Mouse (Mus musculus) embryo, embryonic 11 days (tissue): ENCODE measurements around the gene Psmd14.
A peak's percentile ranks its signal among the peaks of the same experiment; 100 is the strongest.

Experiments used
- DNase-seq: peaks from one replicate; pipeline ENCODE4 v3.0.0-alpha.2; 2015

Gene Psmd14

DNA sequence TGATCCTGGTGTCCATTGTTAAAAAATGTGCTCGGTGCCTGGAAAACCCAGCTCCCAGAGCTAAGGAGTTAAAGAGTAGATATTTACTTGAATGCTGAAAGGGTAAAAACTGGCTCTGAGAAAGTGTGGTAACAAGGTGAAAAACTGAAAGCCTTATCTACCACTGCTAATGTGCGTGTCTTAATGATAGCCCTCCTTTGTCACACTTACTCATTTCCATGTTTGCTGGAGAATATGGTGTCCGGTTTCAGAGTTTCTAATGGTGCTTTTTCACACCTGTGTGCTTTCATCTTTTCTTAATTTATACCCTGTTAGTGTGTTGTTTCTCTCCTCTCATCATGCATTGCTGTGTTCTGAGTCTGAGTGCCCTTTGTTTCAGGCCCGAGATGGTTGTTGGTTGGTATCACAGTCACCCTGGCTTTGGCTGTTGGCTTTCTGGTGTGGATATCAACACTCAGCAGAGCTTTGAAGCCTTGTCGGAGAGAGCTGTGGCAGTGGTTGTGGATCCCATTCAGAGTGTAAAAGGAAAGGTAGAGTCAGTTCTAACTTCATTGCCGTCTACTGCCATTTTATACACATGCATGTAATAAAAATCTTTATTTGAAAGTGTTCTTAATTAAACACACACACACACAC is 53.1 kb downstream of the Psmd14 start:
- DNase-seq = no peak

GRCm38 (mm10) chr2:61765526-61765925 is 54.0 kb downstream of the Psmd14 start:
- DNase-seq = no peak

GRCm38 (mm10) chr2:61780794-61781193 is 69.3 kb downstream of the Psmd14 start:
- no peak for DNase-seq

GRCm38 (mm10) chr2:61794960-61795359 is 83.5 kb downstream of the Psmd14 start:
- DNase-seq = no peak

DNA sequence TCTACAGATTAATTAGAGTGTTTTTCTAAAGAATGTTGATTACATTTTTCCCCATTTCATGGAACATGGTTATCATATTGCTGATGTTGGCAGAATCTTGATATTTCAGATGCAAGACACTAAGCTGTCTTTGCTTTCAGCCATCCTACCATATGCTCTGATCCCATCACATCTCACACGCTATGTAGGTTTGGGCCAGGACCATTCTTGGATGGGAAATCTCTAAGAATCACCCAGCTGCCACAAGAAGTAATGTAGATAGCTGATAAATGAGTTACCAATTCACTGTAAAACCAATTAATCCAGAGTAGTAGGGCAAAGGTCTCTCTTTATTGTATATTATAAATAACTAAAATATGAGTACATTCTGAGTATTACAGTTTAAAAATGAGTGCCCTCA is 86.6 kb downstream of the Psmd14 start:
- no peak for DNase-seq

GRCm38 (mm10) chr2:61802656-61803251 is 91.3 kb downstream of the Psmd14 start, which contains the start of gene Tbr1:
Gene Tbr1 (plus strand): TSS chr2:61802930.
- DNase-seq = peak; percentile 59

DNA sequence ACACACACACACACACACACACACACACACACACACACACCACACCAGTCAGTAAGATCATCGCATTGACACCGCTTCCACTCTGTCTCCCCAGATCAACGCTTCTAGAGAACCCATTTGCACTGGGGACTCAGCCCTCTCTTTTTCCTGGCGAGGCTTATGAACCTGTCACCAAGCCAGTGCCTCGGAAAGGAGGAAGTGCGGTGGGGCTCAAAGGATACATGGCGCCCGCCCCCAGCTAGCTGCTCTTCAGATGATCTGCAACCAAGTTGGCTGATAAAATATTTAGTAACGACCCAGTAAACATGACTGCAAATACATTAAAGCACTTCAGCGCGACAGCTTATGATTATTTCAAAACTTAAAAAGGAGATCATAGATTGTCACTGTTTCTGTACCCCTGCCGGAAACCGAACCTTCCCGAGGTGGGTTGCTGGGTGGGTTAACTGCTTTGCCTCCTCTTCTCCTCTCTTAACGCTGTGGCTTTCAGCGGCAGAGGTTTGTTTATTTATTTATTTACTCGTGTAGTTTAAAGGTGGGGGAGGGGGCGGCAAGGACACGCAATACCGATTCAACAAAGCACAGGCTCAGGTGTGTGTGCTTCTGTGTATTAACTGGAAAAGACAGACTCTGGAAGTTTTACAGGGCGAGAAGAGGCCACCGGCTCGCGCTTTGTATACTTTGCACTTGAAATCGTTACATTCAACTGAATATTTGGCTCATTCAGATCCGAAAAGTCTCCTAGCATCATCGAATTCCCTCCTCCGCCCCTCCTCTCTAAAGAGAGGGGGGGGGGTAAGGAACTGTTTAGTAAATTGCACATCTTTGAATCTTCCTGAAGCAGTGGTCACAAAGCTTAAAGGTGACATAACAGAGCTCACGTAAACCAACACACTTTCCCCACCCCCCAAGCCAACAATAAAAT is 92.2 kb downstream of the Psmd14 start:
- peak; percentile 30 for DNase-seq

DNA sequence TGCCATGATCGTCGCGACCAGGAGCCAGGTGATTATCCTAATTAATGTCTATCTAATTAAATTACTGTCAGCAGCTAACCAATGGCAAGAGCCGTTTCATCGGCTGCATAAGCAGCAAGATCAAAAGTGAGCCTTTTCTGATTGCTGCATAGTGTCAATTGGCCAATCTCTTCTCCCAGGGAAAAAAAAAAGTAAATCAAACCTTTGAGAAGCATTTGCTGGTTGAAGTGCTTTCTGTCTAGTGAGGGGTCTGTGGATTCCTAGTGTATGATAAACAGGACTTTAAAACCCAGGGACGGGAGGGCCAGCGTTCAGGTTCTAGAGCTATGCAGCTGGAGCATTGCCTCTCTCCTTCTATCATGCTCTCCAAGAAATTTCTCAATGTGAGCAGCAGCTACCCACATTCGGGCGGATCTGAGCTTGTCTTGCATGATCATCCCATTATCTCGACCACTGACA is 92.9 kb downstream of the Psmd14 start:
- peak; percentile 39 for DNase-seq

DNA sequence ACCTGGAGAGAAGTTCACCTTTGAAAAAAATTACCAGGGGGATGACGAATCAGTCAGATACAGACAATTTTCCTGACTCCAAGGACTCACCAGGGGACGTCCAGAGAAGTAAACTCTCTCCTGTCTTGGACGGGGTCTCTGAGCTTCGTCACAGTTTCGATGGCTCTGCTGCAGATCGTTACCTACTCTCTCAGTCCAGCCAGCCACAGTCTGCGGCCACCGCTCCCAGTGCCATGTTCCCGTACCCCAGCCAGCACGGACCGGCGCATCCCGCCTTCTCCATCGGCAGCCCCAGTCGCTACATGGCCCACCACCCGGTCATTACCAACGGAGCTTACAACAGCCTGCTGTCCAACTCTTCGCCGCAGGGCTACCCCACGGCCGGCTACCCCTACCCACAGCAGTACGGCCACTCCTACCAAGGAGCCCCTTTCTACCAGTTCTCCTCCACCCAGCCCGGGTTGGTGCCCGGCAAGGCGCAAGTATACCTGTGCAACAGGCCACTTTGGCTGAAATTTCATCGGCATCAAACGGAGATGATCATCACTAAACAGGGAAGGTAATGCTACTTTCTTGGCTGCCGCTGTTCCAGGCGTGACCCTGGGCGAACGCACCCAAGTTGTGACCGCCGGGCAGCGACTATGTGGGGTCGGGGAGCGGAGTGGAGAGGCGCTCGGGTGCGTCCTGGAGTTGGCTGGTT is 93.5 kb downstream of the Psmd14 start:
- DNase-seq = peak; percentile 40

DNA sequence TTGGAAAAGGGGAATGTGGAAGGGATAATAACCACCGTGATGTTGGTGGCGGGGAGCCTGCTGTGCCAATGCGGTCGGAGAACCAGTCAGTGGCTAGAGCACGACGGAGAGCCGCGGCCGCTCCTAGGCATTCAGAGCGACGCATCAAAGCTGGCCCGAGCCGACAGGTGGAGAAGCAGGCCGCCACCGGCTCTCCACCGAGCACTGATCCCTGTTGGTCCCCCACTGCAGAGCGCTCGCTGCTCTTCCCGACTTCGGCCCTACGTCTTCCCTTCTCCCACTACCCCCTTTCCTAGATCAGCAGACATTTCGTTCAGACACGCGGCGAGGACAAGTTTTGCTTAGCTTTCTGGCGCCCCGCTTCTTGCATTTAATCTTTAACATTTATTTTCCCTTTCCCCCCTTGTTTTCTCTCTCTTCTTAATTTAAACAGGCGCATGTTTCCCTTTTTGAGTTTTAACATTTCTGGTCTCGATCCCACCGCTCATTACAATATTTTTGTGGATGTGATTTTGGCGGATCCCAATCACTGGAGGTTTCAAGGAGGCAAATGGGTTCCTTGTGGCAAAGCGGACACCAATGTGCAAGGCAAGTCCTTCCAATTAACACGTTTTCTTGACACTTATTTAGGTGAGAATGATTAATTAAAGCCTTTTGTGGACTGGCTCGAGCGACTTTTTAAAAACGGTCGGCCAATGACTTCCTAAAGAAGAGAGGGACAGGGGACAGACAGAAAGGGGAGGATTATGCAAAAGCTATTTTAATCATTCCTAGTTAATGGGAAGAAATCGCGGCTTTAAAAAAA is 94.2 kb downstream of the Psmd14 start:
- DNase-seq = peak; percentile 68

- peak; percentile 6 for DNase-seq
Measured at GRCm38 (mm10) chr2:61806346-61806825, 94.9 kb downstream of the Psmd14 start.

GRCm38 (mm10) chr2:61807151-61807550 is 95.7 kb downstream of the Psmd14 start:
- DNase-seq = peak; percentile 71

DNA sequence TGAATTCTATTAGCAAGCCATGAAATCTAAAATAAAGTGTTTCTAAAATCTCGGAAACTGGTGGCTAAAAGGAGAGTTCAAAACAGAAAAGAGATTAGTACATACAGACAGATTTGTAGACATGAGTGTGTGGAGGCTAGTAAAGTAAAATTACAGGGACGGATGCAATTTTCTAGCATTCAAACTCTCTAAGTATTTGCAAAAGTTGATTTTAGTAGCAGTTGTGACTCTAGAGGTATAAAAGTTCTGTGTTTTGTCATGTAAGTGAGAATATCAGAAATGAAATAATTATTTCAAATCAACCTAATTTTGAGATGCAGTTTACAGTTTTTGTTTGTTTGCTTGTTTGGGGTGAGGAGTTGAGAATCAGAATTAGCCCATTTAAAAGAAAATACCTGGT is 96.3 kb downstream of the Psmd14 start:
- no peak for DNase-seq

GRCm38 (mm10) chr2:61808776-61809175 is 97.3 kb downstream of the Psmd14 start:
- DNase-seq = peak; percentile 48

GRCm38 (mm10) chr2:61809381-61809780 is 97.9 kb downstream of the Psmd14 start:
- DNase-seq = peak; percentile 12

DNA sequence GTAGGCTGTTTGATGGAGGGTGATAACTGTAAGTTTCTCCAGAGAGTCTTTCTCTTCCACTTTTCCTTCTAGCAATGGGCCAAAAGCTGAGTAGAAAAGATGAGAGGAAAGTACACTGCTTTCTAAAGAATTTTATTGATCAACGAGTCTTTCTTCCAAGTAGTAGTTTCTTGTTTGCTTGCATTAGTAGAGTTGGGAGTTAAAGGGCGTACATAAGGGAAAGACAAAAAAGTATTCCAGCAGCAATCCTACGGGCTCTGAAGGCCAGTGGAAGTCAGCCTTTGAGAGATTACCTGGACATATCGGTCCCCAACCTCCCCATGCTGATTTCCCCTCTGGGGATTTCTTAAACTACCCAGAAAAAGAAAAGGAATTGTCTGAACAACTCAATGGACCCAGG is 99.3 kb downstream of the Psmd14 start:
- no peak for DNase-seq

DNA sequence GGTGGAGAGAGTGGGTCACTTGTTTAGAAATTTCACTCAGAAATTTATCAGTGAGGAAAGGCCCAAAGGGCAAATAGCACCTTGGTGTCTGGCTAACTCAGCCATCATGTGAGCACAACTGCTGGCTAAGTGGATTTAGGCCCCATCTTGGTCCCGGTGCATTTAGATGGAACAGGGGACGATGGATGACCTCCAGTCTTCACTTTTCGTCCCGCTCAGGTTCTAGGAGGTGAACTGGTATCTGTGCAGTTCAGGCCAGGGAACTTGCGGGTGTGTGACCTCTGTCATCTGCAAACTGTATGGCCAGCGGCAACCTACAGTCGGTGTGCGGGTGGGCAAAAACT is 99.6 kb downstream of the Psmd14 start:
- peak; percentile 32 for DNase-seq

DNA sequence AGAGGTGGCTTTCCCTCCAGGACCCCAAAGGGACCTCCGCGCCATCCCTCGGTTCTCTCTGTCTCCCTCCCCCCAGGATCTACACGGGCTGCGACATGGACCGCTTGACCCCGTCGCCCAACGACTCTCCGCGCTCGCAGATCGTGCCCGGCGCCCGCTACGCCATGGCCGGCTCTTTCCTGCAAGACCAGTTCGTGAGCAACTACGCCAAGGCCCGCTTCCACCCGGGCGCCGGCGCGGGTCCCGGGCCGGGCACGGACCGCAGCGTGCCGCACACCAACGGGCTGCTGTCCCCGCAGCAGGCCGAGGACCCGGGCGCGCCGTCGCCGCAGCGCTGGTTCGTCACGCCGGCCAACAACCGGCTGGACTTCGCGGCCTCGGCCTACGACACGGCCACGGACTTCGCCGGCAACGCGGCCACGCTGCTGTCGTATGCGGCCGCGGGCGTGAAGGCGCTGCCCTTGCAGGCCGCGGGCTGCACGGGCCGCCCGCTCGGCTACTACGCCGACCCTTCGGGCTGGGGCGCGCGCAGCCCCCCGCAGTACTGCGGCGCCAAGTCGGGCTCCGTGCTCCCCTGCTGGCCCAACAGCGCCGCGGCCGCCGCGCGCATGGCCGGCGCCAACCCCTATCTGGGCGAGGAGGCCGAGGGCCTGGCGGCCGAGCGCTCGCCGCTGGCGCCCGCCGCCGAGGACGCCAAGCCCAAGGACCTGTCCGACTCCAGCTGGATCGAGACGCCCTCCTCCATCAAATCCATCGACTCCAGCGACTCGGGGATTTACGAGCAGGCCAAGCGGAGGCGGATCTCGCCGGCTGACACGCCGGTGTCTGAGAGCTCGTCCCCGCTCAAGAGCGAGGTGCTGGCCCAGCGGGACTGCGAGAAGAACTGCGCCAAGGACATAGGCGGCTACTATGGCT is 100.3 kb downstream of the Psmd14 start:
- DNase-seq = peak; percentile 84

DNA sequence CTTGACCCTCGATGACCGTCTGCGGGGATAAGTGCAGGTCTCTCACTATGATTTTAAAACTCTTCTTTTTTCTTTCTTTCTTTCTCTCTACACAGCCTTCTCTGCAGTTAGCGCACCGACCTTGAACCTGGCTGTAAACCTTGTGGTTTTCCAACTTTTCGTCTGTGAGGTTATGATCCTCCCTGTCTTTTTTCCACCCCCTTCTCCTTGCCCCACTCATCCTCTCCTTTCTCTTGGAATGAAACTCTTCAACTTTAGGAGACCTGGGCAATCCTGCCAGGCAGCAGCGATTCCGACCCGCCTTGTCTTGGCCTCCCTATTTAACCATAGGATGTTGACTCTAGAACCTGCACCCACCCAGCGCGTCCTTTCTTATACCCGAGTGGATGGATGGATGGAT is 101.0 kb downstream of the Psmd14 start:
- DNase-seq = no peak

- peak; percentile 13 for DNase-seq
Measured at GRCm38 (mm10) chr2:61813106-61813505, 101.6 kb downstream of the Psmd14 start.

DNA sequence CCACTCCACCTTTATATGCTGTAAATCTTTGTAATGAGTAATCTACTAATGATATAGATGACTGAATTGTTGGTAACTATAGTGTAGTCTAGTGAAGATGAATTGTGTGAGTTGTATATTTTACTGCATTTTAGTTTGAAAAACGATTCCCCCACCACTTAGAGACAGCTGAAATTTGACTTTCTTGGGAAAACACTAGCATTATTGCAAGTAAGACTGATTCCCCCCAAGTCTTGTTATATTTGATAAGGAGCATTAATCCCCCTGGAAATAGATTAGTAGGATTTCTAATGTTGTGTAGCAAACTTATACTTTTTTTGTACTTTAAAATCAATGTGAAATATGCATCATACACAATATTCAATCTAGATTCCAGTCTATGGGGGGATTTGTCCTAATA is 102.0 kb downstream of the Psmd14 start:
- DNase-seq = no peak
